Mouse (Mus musculus): ENCODE data around the gene Ifit1.

The Ifit1 gene

DNA sequence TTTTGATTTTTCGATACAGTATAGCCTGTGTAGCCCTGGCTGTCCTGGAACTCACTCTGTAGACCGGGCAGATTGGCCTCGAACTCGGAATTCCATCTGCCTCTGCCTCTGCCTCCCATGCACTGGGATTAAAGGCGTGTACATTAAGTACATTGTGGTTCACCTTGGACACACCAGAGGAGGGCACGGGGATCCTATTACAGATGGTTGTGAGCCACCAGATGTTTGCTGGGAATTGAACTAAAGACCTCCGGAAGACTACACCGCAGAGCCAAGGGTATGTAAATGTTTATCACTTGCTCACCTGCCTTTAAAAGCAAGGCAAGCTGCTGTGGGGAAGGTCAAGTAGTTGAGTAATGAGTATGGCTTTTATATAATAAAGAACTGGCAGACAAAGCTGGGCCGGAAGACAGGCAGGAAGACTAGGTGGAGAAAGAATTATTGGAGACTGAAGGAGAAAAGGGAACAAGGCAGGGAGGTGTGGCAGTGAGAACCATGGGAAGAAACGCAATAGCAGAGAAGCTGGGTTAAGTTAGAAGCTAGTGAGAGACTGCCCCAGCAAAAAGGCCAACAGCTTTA is 14.6 kb downstream of the Ifit1 start:
- no peak for DNase-seq (ENCODE audit: low spot score)

DNA sequence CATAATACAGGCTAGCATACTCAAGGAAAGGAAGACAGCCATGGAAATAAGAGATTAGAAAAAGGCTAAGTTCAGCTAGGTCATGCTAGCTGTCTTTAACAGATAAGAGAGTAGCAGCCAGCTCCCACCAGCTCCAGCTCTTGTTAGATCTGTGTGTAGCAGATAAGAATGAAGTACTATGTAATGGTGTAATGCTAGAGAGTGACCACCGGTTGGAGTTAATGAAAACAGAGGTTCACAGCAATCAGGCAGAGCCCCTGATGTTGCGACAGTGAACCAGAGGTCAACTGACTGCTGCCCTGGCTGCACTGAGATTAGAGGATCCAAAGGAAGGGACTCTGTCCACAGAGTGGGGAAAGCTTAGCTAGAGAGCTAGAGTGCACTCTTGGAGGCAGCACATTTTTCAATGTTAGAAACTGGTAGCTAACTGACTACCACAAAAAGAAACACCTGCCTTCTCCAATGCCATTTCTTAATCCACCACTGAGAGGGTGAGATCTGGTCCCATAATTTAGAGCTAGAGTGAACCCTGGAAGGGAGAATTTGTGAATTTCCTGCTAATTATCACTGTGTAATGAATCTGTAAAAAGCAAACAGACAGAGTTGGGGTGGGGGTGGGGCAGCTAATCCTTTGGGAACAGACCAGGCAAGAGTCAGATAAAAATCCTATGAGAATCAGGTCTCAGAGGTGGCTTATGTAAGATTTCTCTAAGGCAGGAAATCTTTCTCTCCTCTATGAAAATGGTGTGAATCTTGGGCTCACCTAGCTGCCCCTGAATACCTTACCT is 16.0 kb downstream of the Ifit1 start:
- no peak for DNase-seq (ENCODE audit: low spot score)

DNA sequence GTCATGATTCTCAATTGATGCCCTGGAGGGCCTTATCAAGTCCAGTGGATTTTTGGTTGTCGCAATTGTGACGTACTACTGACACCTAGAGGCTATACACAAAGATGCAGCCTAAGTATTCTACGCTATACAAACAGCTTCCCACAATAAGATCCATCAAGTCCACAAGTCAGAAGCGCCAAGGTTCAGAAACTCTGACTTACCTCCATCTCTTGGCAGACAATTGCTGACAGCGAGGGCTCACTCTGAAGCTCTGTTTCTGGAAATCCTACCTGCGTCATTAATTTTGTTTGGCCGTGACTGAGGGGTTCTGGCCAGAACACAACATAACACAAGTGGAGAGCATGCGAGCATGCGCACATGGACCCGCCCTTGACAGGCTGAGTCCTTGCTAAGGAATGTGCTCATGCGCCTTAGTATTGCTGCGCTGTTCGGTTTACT is 21.4 kb downstream of the Ifit1 start:
- no peak for DNase-seq (ENCODE audit: low spot score)

DNA sequence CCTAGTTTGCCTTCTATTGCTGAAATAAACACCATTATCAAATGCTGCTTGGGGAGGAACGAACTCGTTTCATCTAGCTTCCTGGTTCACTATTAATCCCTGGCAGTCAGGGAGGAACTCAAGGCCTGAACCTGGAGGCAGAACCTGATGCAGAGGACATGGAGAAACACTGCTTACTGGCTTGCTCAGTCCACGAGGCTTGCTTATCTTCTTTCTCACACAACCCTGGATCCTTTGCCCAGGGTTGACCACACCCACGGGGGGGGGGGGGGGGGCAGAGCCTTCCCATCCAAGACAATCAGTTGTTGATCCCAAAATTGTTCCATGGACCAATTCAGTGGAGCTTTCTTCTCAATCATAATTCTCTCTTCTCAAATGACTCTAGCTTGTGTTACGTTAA is 22.1 kb downstream of the Ifit1 start:
- DNase-seq (ENCODE audit: low spot score) = no peak

DNA sequence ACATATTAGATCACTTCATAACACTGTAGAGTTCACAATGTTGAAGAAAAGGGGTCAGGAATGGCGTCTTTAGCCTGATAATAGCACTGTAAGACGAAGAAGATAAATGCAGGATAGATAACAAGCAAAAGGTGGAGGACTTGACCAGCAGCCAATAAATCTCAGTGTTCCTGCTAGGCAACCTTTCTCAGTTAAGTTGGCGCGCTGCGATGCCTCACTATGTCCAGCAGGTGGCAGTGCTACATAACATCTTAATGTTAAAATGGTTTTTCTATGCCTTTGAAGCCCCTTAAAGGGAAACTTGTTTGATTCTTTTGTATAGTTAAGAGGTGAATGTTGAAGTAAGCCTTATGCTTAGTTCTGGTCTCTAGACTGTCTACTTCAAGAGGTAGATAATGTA is 25.5 kb downstream of the Ifit1 start:
- DNase-seq (ENCODE audit: low spot score) = peak; percentile 39

DNA sequence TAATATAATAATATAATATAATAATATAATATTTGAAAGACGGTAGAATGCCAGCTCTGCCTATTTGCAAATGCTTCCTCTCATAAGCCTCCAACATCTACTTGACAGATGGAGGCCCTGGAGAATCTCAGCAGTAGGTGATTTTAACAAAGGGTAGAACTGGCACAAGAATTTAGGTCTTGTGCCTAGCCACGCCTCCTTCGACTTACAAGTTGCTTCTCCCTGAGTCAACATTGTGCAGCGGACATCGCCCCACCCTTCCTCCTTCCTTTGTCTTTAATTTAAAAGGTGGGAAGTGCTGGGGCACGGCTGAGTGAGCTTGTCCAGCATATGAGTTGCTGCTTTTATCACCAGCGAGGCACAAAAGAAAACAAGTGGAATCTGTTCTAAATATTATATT is 32.8 kb downstream of the Ifit1 start:
- DNase-seq (ENCODE audit: low spot score) = no peak

DNA sequence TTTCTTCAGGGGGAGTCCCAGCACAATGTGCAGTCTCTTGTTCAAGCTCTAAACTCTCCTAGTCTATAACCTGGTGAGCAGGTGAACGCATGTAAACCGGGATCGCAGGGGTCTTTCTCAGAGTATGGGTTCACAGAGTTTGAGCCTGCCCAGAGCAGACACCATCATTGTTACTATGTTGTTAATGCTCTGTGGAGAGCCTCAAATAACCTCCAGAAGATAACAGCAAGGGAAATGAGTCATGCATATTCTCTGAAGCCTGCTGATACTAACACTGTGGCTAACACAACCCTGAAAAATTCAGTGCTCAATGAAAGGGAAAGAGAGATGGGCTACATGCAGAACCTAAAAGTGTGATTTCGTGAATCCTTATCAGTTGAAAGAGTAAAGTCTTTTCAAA is 37.8 kb downstream of the Ifit1 start:
- no peak for DNase-seq (ENCODE audit: low spot score)

DNA sequence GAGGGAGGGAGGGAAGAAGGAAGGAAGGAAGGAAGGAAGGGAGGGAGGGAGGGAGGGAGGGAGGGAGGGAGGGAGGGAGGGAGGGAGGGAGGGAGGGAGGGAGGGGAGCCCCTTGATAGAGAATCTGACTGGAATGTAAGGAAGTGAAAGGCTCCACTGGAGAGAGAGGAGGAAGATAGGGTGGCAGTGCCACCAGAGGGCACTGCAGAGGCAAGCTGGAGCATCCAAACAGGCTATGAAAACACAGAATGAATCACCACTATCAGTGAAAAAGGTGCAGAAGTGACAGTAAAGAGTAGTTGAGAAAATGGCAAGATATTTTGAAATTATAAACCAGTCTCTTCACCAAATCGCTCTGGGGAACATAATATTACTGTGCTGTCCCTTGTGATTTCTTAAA is 44.2 kb downstream of the Ifit1 start:
- DNase-seq (ENCODE audit: low spot score) = no peak

DNA sequence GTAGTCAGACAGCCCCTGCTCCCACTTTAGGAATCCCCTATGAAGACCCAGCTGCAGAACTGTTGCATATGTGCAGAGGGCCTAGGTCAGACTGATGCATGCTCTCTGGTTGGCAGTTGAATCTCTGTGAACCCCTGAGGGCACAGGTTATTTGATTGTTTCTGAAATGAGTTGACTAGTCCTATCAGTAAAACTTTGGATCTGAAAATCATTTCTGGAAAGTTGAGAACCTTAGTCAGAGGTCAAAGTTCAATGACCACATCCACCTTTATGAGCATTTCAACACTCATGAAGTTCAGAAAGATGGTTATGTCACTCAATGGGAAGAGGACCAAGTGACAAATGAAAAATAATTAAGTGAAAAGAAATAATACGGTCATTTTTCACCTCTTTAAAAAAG is 44.9 kb downstream of the Ifit1 start:
- DNase-seq (ENCODE audit: low spot score) = no peak

DNA sequence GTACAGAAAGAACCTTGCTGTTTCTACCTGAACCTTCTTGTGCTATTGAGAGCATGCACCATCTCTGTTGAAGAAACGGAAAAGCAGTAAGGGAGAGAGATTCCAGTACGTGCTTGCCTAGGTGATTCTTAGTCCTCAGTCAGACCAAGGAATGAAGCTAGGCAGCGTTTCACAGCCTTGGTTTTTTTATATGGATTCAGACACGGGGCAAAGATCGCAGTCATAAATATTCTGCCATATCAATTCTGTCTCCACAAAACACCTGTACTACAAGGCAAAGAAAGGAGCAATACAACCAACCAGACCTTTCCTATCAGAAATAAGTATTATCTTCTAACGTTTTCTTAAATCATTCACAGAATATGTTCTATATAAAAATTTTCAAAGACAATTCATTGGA is 50.7 kb downstream of the Ifit1 start:
- DNase-seq (ENCODE audit: low spot score) = no peak

DNA sequence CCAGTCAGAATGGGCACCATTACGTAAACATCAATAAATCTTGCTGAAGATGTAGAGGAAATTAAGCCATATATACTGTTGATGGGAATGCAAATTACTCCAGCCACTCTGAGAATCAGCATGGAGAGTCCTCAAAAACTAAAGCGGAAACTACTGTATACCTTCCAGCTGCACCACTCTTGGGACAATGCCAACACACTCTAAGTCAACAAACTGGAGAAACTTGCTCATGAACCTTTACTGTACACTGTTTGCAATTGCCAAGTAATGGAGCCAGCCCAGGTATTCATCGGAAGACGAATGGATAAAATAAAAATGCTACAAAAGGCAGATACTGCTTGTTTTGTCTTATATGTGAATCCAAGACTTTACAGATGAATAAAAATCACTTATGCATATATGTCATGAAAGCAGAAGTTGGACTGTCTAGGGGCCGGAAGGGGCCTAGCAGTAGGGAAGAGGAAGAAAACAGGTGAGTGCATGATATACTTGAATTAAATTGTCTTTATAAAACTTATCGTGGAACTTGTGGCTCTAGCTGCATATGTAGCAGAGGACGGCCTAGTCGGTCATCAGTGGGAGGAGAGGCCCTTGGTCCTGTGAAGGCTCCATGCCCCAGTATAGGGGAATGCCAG is 55.8 kb downstream of the Ifit1 start:
- DNase-seq (ENCODE audit: low spot score) = no peak

DNA sequence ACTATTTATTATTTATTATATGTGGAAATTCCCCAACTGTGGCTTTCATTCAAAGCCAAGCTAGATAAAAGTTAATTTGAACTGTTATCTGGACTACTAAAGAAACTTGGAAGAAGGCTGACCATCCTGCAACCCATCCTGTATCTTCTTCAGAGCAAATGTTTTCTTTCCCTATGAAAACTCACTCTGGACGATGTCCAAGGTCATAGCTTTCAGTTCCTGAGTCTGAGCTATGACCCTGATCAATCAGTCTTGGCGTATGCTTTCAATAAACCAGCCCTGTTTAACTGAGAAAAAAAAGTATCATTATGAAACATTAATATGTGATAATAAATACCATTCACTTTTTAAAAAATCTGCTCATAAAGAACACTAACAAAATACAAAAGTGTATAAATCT is 56.8 kb downstream of the Ifit1 start:
- DNase-seq (ENCODE audit: low spot score) = no peak

DNA sequence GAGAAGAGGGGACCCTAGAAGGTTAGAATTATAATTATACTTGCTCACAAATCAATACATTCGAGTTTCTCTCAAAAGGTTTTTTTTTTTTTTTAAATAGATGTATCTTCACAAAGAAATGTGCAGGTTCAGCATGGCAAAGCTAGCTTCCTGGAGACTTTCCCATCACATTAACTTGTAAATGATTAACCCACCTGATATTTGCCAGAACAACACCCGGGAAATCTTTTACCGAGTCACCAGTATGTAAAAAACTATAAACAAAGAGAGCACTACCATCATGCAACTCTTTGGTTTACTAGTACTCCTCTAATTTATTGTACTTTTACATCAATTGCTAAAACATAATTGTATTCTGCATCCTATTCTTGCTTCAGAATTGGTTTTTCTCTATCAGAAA is 57.8 kb downstream of the Ifit1 start:
- no peak for DNase-seq (ENCODE audit: low spot score)

DNA sequence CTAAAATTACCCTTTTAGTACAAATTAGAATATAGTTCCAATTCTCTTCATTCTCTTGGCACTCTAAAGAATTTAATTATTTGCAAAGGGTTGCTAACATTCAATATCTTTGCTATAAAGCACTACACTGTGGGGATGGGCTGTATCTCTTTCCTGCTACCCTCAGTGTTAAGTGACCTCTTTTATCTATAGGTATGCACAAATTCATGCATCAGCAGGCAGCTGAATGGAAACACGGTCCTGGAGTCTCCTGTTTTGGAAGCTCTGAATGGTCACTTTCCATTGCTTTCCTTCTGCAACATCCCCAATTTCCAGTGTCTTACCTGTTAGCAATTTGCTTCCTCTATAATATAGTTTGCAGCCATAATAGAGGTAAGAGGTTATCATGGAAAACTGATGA is 58.2 kb downstream of the Ifit1 start:
- DNase-seq (ENCODE audit: low spot score) = no peak

DNA sequence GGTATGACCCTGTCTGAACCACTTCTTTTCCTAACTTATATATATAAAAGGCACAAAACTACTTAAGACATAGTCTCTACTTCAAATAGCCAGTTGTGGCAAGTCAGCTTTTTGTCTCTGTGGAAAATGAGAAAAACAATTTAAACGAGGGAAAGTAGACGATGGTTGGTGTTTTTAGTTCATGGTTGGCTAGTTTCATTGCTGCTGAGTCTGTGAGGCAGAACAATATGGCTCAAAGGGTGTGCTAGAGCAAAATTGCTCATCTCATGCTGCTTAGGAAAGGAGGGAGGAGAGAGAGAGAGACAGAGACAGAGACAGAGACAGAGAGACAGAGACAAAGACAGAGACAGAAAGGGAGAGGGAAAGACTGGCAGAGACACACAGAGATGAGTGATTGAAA is 58.6 kb downstream of the Ifit1 start:
- no peak for DNase-seq (ENCODE audit: low spot score)
